Mouse (Mus musculus) frontal cortex, postnatal 10 days (tissue): ENCODE results near the gene Cxcl15.

Experiments used
- DNase-seq, 2 experiments: peaks; one replicate each; pipeline ENCODE4 v3.0.0; 2022; ENCODE audit warnings: low spot score in 2 of 2, mixed read lengths in 1 of 2

The Cxcl15 gene

DNA sequence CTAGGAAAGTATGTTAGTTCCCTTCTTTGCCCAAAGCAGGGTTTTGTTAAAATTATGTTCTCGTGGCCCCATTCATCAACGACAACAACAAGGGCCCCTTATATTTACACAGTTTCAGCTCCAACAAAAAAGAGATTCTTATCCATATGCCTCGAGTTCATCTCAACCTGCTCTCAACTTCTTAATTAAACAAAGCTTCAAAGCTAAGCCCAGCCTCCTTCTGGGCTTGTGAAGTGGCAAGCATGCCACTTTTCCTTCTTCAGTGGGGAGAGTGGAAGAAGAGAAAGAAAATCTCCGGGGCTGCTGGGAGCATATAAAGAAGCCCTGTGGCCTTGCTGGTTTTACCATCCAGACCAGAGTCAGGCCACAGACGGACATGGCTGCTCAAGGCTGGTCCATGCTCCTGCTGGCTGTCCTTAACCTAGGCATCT lies at the start of gene Cxcl15:
Cxcl15 (plus strand) TSS at position 340 of the 431 bp plus-strand sequence.
- no peak for DNase-seq

DNA sequence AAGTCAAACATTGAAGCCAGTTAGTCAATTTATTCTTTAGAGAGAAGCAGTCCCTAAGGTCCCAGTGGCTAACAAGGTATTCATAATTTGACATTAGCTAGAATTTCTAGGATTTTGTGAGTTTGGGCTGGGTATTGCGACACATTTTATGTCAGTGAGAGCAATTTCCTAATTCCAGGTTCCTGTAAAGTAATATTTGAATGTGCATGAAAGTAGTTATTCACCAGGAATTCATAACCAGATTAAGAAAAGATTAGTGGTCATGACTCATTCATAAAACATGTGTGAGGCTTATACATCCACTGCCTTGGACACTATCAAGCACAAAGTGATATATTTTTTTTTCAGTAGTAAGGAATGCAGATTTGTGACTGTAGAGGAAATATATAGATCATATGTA lies 40.4 kb upstream of the Cxcl15 start:
- DNase-seq: no peak

DNA sequence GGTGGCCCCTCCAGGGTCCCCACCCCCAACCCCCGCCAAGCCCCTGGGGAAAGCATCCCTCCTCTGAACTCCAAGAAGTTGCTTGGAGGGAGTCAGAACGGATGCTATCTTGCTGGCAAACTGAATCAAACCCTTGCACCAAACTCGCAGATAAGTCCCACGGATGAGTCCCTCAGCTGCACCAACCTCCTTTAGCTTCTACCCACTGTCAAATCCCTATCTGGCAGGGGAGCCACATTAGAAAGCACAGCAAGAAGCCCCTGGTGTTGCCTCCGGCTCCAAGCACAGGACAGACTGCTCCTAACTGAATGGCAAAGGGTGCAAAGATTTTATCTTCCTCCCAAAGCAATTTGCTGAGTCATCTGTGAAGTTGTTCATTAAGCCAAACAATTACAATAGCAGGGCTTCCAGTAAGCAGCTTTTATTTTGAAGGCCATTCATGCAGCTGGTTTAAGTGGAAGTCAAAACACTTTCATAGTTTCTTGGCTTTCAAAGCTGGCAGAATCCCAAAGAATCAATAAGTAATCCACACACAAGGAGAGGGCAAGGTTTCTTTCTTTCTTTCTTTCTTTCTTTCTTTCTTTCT lies 36.2 kb upstream of the Cxcl15 start:
- no peak for DNase-seq

DNA sequence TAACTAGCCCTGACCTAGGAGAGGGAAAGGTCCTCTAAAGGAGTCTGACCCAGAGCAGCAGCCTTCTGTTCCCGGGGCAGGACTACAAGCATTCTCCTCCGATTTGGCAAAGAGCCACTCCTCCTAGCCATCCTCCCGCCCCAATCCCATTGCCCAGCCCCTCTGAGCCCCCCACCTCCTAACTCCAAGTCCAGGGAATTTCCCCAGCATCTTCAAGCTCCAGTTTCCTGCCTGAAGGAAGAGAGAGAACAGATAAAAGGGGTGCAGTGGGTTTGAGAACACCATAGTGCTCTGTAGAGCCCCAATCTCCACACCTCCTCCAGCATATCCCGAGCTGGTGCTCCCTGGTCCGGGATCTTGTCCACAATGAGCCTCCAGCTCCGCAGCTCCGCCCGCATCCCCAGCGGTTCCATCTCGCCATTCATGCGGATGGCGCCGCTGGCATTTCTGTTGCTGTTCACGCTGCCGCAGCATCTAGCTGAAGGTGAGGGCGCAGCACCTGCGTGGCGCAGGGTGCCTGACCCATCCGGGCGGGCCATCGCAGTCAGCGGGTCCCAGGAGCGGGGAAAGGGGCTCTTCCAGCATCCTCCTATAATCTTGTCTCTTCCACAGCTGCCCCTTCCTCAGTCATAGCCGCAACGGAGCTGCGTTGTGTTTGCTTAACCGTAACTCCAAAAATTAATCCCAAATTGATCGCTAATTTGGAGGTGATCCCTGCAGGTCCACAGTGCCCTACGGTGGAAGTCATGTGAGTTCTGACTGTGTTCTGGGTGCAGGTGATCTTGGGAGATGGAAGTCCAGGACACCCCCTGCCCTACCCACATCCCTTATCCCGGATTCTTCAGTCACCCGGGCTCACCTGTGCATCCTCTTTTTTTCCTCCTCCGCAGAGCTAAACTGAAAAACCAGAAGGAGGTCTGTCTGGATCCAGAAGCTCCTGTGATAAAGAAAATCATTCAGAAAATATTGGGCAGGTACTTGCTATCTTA lies 35.0 kb upstream of the Cxcl15 start, which contains the start of gene Cxcl5:
Cxcl5 (plus strand) TSS at position 284 of the 989 bp plus-strand sequence.
- DNase-seq: peak in 1 of 2 experiments; percentile 14

DNA sequence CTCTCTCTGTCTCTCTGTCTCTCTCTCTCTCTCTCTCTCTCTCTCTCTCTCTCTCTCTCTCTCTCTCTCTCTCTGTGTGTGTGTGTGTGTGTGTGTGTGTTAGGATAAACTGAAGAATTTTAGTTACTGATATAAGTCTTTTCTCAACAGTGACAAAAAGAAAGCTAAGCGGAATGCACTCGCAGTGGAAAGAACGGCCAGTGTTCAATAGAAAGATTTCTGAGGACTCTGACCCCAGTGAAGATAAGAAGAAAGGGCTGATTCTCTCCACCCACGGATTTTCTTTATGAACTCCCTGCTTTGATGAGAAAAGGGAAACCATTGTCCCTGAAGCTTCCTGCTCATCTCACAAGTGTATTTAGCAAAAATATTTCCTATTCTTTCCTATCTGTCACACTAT lies 34.0 kb upstream of the Cxcl15 start:
- no peak for DNase-seq

DNA sequence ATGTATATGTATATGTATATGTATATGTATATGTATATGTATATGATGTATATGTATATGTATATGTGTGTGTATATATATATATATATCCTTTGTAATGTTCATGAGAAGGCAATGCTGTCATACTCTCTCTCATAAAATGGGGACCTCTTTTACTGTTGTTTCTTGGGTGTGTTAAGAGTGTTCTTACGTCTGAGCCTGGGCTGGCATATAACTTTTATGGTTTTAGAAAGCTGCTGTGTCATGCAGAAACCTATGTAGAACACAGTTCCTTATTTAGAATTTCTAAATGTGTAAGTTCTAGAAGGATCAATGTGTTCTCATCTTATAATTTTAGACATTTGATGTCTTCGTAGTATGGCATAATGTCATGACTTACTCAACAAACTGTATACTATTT lies 33.5 kb upstream of the Cxcl15 start:
- DNase-seq: no peak

DNA sequence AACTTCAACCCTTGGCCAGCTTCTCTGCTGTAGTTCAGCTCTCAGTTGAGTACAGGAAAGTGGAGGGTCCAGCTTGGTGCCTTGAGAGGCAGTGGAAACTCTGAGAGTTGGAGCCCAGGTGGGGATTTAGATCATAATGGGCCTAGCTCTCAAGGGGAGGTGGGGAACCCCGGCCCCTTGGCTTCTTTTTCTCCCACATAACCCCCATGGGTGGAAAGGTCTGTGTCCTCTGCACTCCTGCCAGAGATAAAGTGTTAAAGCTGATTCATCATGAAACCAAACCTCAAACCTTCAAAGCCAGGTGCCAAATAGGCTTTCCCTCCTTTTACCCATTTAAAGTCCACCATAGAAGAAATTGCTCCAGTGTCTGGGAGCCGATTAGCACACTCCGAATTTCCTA lies 32.5 kb upstream of the Cxcl15 start:
- DNase-seq: no peak

DNA sequence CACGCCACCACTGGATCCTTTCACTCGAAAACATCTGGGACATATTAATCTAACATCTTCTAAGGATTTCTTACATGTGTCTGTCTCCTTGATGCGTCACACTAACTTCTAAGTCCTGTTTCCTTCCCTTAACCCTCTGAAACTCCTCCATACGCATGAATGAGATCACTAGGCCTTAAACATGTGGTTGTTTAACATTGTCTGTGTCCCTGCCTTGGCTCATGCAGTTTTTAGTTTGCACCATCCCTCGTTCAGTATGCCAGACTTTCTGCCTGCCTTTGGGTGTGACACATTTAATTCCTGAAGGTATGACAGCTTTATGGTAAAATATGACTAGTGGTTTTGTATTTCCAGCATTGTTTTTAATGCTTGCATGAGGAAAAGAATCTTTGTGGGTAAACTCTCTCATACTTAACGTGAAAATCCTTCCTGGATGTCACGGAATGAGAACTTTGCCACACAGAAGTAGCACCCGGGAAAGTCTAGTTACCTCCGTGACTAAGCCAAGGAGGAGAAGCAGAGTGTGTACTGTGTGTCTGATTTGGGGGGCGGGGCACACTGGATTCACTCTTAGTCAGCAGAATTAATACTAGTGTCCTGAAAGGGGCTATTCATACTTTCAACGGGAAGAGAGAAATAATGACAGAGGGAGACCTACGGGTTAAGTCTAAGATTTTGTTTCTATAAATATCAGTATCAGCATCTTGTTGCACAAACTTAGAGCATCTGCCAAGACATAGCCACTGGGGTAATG lies 30.2 kb upstream of the Cxcl15 start:
- DNase-seq: no peak

DNA sequence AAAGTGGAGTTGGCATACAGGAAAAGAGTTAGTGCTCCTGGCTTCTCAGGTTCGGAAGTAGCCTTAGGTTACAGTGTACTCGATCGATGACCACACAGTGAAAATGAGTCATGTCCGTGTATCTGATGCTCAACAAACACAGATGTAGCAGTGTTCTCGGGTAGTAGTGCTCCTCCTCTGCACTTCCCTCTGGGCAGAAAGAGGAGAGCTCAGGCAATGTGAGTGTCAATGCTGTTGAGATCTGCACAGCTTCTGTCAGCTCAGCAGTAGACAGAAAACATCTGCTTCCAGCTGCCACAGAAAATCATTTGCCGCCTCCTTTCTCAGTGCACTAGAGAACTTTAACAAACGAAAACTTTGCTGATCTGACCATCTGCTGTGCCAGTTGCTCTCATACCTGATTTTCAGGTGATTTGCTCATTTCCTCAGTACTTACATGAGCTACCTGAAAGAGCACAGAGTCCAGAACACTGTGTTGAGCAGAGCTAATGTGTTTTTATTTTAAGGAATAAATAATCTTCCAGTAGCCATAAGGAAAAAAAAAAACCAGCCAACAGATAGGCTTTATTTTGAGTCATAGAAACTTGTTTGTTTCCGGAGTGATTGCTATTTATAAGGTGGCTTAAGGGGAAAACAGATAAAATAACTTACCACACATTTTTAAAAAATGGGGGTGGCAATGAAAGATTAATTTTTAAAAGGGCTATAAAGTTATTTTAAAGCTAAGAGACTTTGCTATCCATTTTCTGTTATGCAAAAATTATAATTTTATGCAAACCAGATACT lies 28.3 kb upstream of the Cxcl15 start:
- DNase-seq: no peak

DNA sequence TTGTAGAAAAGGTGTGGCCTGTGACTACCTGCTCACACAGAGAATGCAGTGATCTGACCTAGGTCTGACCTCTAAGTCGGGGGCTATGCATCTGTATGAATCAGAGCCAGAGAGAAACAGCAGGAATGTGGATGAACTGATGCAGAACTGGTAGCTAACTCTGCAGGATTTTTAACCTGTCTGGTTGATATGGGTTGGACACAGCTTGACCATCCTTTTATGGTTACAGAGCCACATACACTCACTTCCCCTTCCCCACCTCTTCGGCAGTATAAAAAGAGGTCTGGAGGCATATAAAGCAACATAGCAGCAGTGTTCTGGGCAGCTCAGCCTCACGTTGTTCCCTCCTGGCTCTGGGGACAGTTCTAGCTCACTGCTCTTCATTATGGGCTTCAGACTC lies 26.1 kb upstream of the Cxcl15 start, which contains the start of gene Ppbp:
Ppbp (plus strand) TSS at position 301 of the 400 bp plus-strand sequence.
- no peak for DNase-seq

DNA sequence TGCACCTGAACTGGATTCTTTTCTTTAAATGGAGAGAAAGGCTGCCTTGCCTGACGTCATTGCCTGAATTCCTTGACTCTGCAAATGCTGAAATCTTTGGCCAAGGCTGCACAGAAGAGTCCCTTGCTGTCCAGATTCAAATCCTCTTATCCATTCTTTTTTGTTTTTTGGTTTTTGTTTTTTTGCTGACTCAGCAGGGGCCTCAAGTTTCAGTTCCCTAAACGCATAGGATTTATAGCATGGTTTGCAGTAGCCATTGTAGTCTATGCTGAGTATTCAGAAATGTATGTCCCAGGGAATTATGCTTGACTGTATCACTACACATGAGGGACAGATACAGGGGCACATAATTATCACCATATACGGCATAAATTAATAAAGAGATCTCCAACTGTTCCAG lies 23.0 kb upstream of the Cxcl15 start:
- DNase-seq: no peak

DNA sequence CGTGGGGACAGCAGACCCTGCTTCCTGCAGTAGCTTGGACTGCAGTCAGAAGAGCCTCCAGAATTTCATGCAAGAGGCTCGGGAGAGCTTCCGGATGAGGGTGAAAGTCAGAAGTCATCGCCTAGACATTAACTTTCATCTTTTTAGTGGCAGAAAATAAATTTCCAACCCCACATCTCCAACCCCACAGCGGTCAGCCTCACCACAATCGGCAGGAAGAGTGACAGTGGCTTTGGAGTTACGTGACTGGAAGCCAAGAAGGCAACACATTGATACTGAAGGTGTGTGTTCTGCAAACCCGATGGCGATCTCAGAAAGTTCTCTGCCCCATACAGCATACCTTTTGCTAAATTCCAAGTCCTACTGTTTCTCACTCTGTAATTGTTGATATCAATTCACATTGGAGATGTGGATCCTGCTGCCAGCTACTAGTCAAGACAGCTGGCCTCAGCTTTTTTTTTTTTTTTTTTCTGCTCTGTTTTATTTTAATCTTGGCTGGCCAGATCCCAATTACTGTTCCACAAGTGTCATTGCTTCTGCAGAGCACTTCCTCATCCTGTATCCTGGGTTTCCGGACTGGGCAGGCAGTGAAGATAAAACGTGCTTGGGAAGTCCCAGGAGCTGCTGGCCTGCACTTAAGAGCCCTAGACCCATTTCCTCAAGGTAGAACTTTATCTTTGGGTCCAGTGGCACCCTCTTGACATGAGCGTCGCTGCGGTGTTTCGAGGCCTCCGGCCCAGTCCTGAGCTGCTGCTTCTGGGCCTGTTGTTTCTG lies 22.3 kb upstream of the Cxcl15 start, which contains the start of gene Pf4:
Pf4 (plus strand) TSS at position 556 of the 774 bp plus-strand sequence.
- no peak for DNase-seq

DNA sequence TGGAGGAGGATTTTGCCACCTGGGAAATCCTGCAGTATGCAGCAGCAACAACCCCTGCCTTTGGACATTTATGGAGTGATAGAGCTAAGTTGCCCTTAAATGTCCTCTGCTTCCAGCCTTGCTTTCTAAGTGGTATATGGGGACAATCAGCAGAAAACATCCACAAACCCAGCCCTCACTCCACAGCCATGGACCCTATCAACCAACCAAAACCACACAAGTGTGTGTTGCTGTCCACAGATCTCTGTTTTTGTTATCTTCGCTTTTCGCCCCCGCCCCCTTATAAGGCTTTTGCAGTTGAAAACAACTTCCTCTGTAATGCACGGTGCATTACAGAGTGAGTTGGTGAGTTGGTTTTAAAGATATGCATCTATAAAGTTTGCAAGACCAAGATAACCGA lies 18.8 kb upstream of the Cxcl15 start:
- DNase-seq: no peak

DNA sequence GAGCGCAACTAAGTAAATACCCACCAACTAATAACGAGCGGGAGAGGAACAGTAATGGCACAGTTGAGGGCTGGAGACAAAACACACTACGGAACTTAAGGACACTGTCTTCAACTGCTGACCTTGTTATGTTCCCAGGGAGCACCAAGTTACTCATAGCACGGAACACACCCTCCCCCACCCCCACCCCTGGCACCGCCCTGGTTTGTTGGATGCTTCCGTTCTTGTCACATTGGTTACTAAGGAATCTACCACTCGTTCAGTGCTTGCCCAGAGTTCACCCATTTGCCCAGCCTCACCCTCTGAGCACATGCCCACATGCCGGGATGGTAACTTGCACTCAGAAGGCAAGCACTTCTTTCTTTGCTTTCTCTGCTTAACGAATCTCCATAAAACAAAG lies 16.7 kb upstream of the Cxcl15 start:
- DNase-seq: no peak

DNA sequence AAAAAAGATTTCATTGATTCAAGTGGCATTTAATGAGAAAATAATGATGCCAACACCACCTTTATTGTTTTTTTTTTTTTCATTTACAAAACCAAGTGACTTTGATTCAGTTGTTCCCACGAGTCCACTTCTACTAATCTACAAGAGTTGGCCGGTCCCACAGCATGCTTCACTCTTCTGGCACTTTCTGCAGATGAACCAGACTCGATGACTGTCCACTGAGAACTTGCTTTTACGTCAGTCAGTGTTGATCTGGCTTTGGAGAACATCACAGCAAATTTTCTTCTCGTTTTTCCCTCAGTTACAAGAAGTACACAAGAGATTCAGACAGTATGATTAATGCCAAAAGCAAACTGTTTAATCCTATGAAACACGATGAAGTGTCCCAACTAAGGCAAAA lies 15.5 kb upstream of the Cxcl15 start:
- no peak for DNase-seq

DNA sequence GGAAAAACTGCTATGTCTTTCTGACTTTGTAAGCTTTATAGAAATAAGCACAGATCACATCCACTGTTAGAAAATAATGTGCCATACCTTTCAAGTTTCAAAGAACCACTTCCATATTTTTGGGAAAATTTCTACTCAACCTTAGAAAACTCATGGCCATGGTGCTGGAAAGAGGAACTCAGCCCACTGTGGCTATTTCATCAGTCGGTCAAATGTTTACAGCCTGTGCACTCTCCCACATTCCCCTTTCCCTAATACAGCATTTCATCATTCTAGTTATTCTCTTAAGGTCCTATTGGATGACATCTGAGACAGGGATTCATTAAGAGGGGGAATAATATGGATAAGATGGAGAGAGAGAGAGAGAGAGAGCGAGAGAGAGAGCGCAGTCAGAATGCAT lies 10.6 kb upstream of the Cxcl15 start:
- no peak for DNase-seq

DNA sequence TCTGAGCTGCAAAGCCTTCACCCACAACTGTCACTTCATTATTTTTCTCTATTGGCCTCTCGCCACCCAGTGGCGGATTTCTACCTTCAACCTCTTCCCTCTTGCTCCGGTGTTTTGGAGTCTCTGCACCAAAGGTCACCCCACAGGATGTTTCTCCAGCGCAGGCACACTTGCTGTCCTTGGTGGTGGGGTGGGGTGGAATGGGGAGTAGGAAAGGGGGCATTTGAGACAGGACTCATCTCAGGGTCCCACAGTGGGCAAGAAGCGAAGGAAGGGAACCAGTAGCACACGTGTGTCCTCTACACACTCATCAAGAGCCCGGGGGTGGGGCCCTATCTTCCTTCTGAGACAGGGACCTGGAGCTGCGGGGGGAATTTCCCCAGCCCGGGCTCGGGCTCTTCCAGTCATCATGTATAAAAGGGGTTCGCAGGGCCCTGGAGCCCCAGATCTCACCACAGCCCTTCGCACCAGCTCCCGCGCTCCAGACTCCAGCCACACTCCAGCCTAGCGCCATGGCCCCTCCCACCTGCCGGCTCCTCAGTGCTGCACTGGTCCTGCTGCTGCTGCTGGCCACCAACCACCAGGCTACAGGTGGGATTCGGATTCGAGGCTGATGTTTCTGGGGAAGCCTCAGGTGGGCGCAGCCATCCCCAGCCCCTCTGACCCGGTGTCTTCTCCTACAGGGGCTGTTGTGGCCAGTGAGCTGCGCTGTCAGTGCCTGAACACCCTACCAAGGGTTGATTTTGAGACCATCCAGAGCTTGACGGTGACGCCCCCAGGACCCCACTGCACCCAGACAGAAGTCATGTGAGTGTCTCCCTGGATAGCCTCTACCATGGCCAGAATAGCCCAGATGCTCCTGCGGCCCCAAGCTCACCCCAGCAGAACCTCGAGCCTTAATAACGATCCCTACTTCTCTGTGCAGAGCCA lies 8.4 kb upstream of the Cxcl15 start, which contains the start of gene Cxcl3:
Cxcl3 (plus strand) TSS at position 445 of the 930 bp plus-strand sequence.
- DNase-seq: no peak

DNA sequence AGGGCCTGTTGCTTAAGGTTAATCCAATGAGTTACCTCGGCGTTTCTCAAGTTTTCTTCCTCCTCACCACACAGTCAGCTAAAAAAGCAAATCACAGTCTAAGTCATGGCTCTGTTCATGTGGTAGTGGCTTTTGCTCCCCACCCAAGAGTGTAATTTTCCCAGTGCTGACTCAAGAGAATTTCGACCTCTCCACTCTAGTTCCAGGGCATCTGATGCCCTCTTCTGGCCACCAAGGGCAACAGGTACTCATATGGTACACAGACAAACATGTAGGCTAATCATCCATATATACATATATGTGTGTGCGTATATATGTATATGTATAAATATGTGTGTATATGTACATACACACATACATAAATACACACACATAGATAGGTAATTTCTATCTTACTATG lies 6.2 kb upstream of the Cxcl15 start:
- no peak for DNase-seq
